Mouse (Mus musculus): ENCODE measurements around the gene Snx33.
"Not testable (repeated sequence)": the region's sequence is repeated elsewhere in the genome, so short reads cannot be mapped to it uniquely, and the experiment has no call there.

Snx33 gene

GRCm38 (mm10) chr9:56925291-56926024, 2.7 kb downstream of the Snx33 start:
- no peak for DNase-seq

GRCm38 (mm10) chr9:56924651-56925027, 3.5 kb downstream of the Snx33 start:
- DNase-seq = peak; percentile 58

- no peak for DNase-seq
Measured at GRCm38 (mm10) chr9:56923841-56924650, 4.1 kb downstream of the Snx33 start.

GRCm38 (mm10) chr9:56922746-56923145, 5.4 kb downstream of the Snx33 start:
- no peak for DNase-seq

- DNase-seq = no peak
Measured at GRCm38 (mm10) chr9:56918466-56918865, 9.7 kb downstream of the Snx33 start.

- DNase-seq = no peak
Measured at GRCm38 (mm10) chr9:56917131-56917530, 11.0 kb downstream of the Snx33 start.

GRCm38 (mm10) chr9:56915695-56916410, 12.3 kb downstream of the Snx33 start:
- DNase-seq = no peak

GRCm38 (mm10) chr9:56915116-56915515, 13.1 kb downstream of the Snx33 start:
- no peak for DNase-seq

GRCm38 (mm10) chr9:56913991-56914390, 14.2 kb downstream of the Snx33 start:
- no peak for DNase-seq

GRCm38 (mm10) chr9:56911017-56911416, 17.2 kb downstream of the Snx33 start:
- DNase-seq = no peak

GRCm38 (mm10) chr9:56909991-56910390, 18.2 kb downstream of the Snx33 start:
- not testable (repeated sequence) for DNase-seq

- no peak for DNase-seq
Measured at GRCm38 (mm10) chr9:56907549-56907948, 20.6 kb downstream of the Snx33 start.

- DNase-seq = no peak
Measured at GRCm38 (mm10) chr9:56903662-56904061, 24.5 kb downstream of the Snx33 start.

GRCm38 (mm10) chr9:56901187-56901586, 27.0 kb downstream of the Snx33 start:
- DNase-seq = no peak

- DNase-seq = no peak
Measured at GRCm38 (mm10) chr9:56900571-56900970, 27.6 kb downstream of the Snx33 start.

GRCm38 (mm10) chr9:56900060-56900459, 28.1 kb downstream of the Snx33 start:
- DNase-seq = no peak

- DNase-seq = no peak
Measured at GRCm38 (mm10) chr9:56899409-56899808, 28.8 kb downstream of the Snx33 start.

- DNase-seq = no peak
Measured at GRCm38 (mm10) chr9:56896779-56897178, 31.4 kb downstream of the Snx33 start.

- no peak for DNase-seq
Measured at GRCm38 (mm10) chr9:56894006-56894405, 34.2 kb downstream of the Snx33 start.

- no peak for DNase-seq
Measured at GRCm38 (mm10) chr9:56893313-56893712, 34.9 kb downstream of the Snx33 start.

- DNase-seq = no peak
Measured at GRCm38 (mm10) chr9:56892111-56892510, 36.1 kb downstream of the Snx33 start.

GRCm38 (mm10) chr9:56891517-56892011, 36.6 kb downstream of the Snx33 start:
- DNase-seq = peak; percentile 46

GRCm38 (mm10) chr9:56890522-56891250, 37.5 kb downstream of the Snx33 start:
- no peak for DNase-seq

Measured in liver (tissue).